Mouse (Mus musculus): Measurements from ENCODE around the gene Kcnj6.

- TF ChIP-seq MAFK (IDR thresholded peaks at IDR 0.05; ENCODE audit: insufficient read depth, low read depth, low read length): peak; percentile 53; the same call in 1 of the 2 replicates
- no peak for TF ChIP-seq ZNF384 (IDR thresholded peaks at IDR 0.05; ENCODE audit: low read depth, low read length)
- no peak for TF ChIP-seq ZC3H11A (IDR thresholded peaks at IDR 0.05; ENCODE audit: borderline replicate concordance, low read depth, low read length)
Measured at GRCm38 (mm10) chr16:94782110-94782946, 215.2 kb downstream of the Kcnj6 start.

Data from ES-E14 (cell line).